Comparison of ENCODE assay signal across 18 mouse cellular contexts in the genomic region with DNA sequence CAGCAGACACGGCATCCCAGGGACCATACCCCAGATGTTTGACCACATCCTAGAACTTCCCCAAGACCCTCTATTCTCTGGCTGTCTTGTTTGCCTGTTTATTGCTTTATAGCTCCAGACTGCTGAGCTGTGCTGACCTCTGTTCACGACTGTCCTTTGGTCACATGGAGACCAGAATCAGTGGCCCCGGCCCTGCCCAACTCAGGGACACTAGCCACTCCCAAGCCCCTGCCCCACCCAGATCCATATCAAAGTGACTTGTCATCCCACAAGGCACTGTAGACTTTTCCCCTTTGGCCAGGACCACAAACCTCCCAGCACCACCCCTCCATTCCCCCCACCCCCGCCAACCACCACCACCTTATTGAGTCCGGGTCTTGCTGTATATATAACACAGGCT.
"Had no signal": no experiment of that assay in that cellular context is flagged by ENCODE, and none has a peak within 500 bp of the region (broad histone marks: within the 10 kb centered on the region; RNA-seq: fewer than 3 reads in every experiment).

No protein-coding gene starts in this region.

- H3K4me3 ChIP-seq: layer of hippocampus, adult 2 months; left cerebral cortex, adult 2 months; liver, embryonic 13.5 days had no signal

- H3K27ac ChIP-seq: kidney, postnatal 0 days; layer of hippocampus, adult 2 months; left cerebral cortex, adult 2 months; liver, embryonic 13.5 days; stomach, postnatal 0 days had no signal

- H3K9me3 ChIP-seq: liver, embryonic 13.5 days had no signal

- H3K27me3 ChIP-seq: liver, embryonic 13.5 days had no signal

- DNase-seq: kidney, adult 11 months; kidney, adult 8-10 months; kidney, postnatal 25 days; layer of hippocampus, postnatal 36 days; left cerebral cortex, postnatal 4 days; liver, embryonic 13.5 days; lung, adult 2 months; lung, postnatal 14 days; lung, postnatal 4 days; midbrain, embryonic 14.5 days; thymus, adult 2 months; thymus, postnatal 14 days; thymus, postnatal 4 days had no signal

- H3K4me2 ChIP-seq: liver, embryonic 13.5 days; midbrain, embryonic 11.5 days had no signal
